21 mouse cellular contexts compared by ENCODE assay signal in genomic region chr6:146966446-146967019, GRCm38 (mm10). TPM values are rescaled to one million over a fixed set of nuclear protein-coding genes. Genes with fewer than 3 reads are reported as not detected.
DNase-seq lines count a peak whose midpoint lies in the region; ATAC-seq lines count a peak whose summit lies in the region.
"Had no signal": no experiment of that assay in that cellular context is flagged by ENCODE, and none has a peak within 500 bp of the region (broad histone marks: within the 10 kb centered on the region; RNA-seq: fewer than 3 reads in every experiment).

No protein-coding gene starts in this region.

- peak overlapping the region; percentile 60; the same call in 1 of the 2 replicates for H3K27ac ChIP-seq in heart, embryonic 10.5 days
- H3K27ac ChIP-seq: left cerebral cortex, adult 2 months; limb, embryonic 12.5 days had no signal

- no peak overlapping the region for H3K4me3 ChIP-seq in heart, embryonic 10.5 days
- H3K4me3 ChIP-seq in megakaryocyte, embryonic 14.5 days (replicated peaks): peak overlapping the region; percentile 84
- H3K4me3 ChIP-seq: left cerebral cortex, adult 2 months; limb, embryonic 12.5 days; myocyte had no signal

- WGBS in heart, embryonic 10.5 days: 44% methylated on average over 12 of the region's 12 CpGs

- H3K9me3 ChIP-seq in heart, embryonic 10.5 days: no peaks in the 10 kb centered on the region
- H3K9me3 ChIP-seq in megakaryocyte, embryonic 14.5 days: no peaks in the 10 kb centered on the region
- H3K9me3 ChIP-seq: limb, embryonic 12.5 days had no signal

- H3K36me3 ChIP-seq in heart, embryonic 10.5 days: 0 out of 2 replicates have a peak, but pooled peaks cover 4% of the 10 kb centered on the region
- H3K36me3 ChIP-seq in megakaryocyte, embryonic 14.5 days (replicated peaks; ENCODE audit: low read length): peaks cover 27% of the 10 kb centered on the region
- H3K36me3 ChIP-seq: limb, embryonic 12.5 days had no signal

- DNase-seq in heart, embryonic 10.5 days (ENCODE audit: low spot score): peak; percentile 74
- DNase-seq in heart, postnatal 4 days: no peak
- DNase-seq in kidney, postnatal 14 days: peak; percentile 39
- no peak for DNase-seq in kidney, adult 9 months
- DNase-seq in right cerebral cortex, postnatal 25 days: no peak
- DNase-seq: adrenal gland, postnatal 10 days; B cell, adult 2 months; cerebellum, adult 11 months; cerebellum, postnatal 14 days; gastrocnemius, postnatal 10 days; kidney, adult 18-20 months; midbrain, embryonic 14.5 days; retina, postnatal 1 day; thymus, adult 2 months had no signal

- H3K27me3 ChIP-seq in heart, embryonic 10.5 days (ENCODE audit: insufficient read depth, poor library complexity, severe bottlenecking): no peaks in the 10 kb centered on the region
- H3K27me3 ChIP-seq in megakaryocyte, embryonic 14.5 days (replicated peaks): no peaks in the 10 kb centered on the region
- H3K27me3 ChIP-seq: limb, embryonic 12.5 days had no signal

- no peak for ATAC-seq in megakaryocyte, adult 5-6 weeks (ENCODE audit: poor library complexity, severe bottlenecking)
- ATAC-seq: forebrain, embryonic 16.5 days had no signal

- H3K4me1 ChIP-seq in heart, embryonic 10.5 days: peaks cover 41% of the 10 kb centered on the region
- H3K4me1 ChIP-seq in megakaryocyte, embryonic 14.5 days: peaks cover 79% of the 10 kb centered on the region

RNA-seq across cellular contexts. Expression of gene 1700034J05Rik, which starts 12.3 kb away (rescaled TPM):
- 0.22 and 0.33 TPM in 2 replicates for polyA plus RNA-seq in heart, embryonic 10.5 days (2016; fragmentation: Nextera tagmentation; extraction: Ambion mirVana)
- total RNA-seq in heart, postnatal 4 days (2021): not detected
- polyA plus RNA-seq in megakaryocyte, embryonic 14.5 days (2012; ENCODE audit: insufficient read depth, low replicate concordance): not detected in 2 replicates
- not detected in 2 replicates for total RNA-seq in megakaryocyte, adult 5-6 weeks (2015)
- total RNA-seq in megakaryocyte, adult 5-6 weeks (2017): not detected in 2 replicates
- total RNA-seq: adrenal gland, postnatal 10 days; gastrocnemius, postnatal 10 days; left cerebral cortex, adult 2 months had no signal
- polyA plus RNA-seq: brain, embryonic 14.5 days; forebrain, embryonic 16.5 days; midbrain, embryonic 14.5 days; thymus, adult 2 months had no signal

Comparison
In these comparisons a context has a peak if more than half of its experiments do, and no peak if none do; other contexts are left out.
1. DNase-seq: peak in heart, embryonic 10.5 days (single experiment) and kidney, postnatal 14 days (single experiment); none in heart, postnatal 4 days (single experiment), kidney, adult 9 months (single experiment) and right cerebral cortex, postnatal 25 days (single experiment).